Mouse (Mus musculus): Measurements from ENCODE around the gene Slit3.

- TF ChIP-seq POLR2A (IDR thresholded peaks at IDR 0.05; ENCODE audit: control insufficient read depth, extremely low read depth, insufficient read depth, low read length, poor library complexity) = no peak
- TF ChIP-seq CTCF (IDR thresholded peaks at IDR 0.05; ENCODE audit: borderline replicate concordance, control insufficient read depth, extremely low read depth, insufficient read depth, low read length, poor library complexity) = no peak
Observed at GRCm38 (mm10) chr11:35619421-35619820, 498.4 kb downstream of the Slit3 start.

Measured in thymus, adult 2 months (tissue).